Comparison of ENCODE assay signal across 8 mouse cellular contexts in the genomic region with DNA sequence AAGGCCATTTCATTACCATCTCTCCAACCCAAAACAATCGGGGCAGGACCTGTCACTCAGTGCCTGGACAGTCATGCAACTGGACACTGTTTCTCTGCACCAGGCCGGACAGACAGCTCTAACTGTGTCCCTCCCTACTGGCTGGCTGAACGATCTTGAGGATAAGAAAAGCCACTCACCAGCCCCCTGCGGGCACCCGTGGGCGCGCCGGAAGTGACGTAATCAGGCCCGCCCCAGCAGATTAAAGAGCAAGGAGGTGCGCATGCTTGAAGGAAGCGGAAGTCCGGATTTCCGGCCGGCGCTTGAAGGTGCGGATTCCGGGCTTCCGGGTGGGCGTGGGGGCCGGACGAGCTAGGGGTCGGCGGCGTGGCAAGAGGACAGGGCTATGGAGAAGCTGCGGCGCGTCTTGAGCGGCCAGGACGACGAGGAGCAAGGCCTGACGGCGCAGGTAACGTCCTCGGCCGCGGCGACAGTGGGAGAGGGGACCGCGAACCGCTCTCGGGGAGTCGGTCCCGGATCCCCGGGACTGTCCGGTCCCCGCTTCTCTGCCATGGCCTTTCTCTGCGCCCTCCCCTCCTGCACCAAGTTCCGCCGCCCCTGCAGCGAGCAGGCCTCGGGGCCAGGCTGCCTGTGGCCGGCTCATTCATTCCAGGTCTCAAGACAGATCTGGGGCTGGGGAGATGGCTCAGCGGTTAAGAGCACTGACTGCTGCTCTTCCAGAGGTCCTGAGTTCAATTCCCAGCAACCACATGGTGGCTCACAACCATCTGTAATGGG. TPM values are rescaled to one million over a fixed set of nuclear protein-coding genes. Genes with fewer than 3 reads are reported as not detected.
DNase-seq lines count a peak whose midpoint lies in the region; ATAC-seq lines count a peak whose summit lies in the region.

A gene (plus strand): TSS at position 265 of the 777 bp plus-strand sequence.

- peak; percentile 95 for ATAC-seq in hindbrain, embryonic 15.5 days (ENCODE audit: low FRiP score, low read depth)

- H3K4me1 ChIP-seq in hindbrain, embryonic 15.5 days (replicated peaks), result peaks cover 27% of the 10 kb centered on the region

- under 1% methylated on average over 52 of the region's 54 CpGs for WGBS in hindbrain, embryonic 15.5 days

- peak within 1 kb of the TSS; percentile 59 for H3K4me3 ChIP-seq in hindbrain, embryonic 15.5 days

- peak within 1 kb of the TSS; percentile 88 for H3K27ac ChIP-seq in hindbrain, embryonic 15.5 days (replicated peaks)

- H3K4me2 ChIP-seq in hindbrain, embryonic 15.5 days, result peak within 1 kb of the TSS; percentile 61

- H3K36me3 ChIP-seq in hindbrain, embryonic 15.5 days, result no peaks in the 10 kb centered on the region

- peak; percentile 95 for DNase-seq in R1 (ENCODE audit: low read depth, low spot score)
- peak; percentile 98 to 99 for DNase-seq in cerebellum, postnatal 25 days
- peak; percentile 98 for DNase-seq in frontal cortex, postnatal 36 days (ENCODE audit: low spot score in 2 of 2)
- DNase-seq in left cerebral cortex, adult 11 months (ENCODE audit: low spot score), result peak; percentile 93
- DNase-seq in lung, postnatal 4 days, result peak; percentile 97 to 98
- DNase-seq in retina, postnatal 7 days (ENCODE audit: low read depth, low spot score), result peak; percentile 97
- DNase-seq in urinary bladder, adult 2 months (ENCODE audit: low spot score), result peak; percentile 91

- H3K27me3 ChIP-seq in hindbrain, embryonic 15.5 days, result no peaks in the 10 kb centered on the region

- H3K9me3 ChIP-seq in hindbrain, embryonic 15.5 days, result no peaks in the 10 kb centered on the region

- peak within 1 kb of the TSS; percentile 71 for H3K9ac ChIP-seq in hindbrain, embryonic 15.5 days

RNA-seq across cellular contexts. Expression of the gene that starts here (rescaled TPM):
- 173 and 188 TPM in 2 replicates for polyA plus RNA-seq in hindbrain, embryonic 15.5 days (2015; fragmentation: Nextera tagmentation; extraction: Ambion mirVana)
- polyA plus RNA-seq in urinary bladder, adult 2 months (2012; rRNA removed), result 88.8 and 142 TPM in 2 replicates

Comparison
In these comparisons a context has a peak if more than half of its experiments do, and no peak if none do; other contexts are left out.
1. Peak in every context shown above with its lines: DNase-seq, ATAC-seq, H3K4me3 ChIP-seq and H3K27ac ChIP-seq.